Mouse (Mus musculus): ENCODE results near the gene Vamp2.

DNA sequence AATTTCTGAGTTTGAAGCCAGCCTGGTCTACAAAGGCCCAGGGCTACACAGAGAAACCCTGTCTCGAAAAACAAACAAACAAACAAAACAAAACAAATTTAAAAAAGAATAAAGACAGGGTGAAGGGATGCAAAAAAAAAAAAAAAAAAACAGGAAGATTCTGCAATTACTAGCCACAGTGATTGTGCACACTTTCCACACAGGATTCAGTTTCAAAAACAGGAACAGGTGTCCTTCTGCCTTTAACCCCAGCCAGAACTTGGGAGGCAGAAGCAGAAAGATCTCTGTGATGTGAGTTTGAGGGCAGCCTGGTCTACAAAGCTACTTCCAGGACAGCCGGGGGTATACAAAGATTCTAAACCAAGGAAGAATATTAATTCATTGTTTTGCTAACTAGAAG is 30.0 kb upstream of the Vamp2 start:
- TF ChIP-seq POLR2A (IDR thresholded peaks at IDR 0.05; ENCODE audit: borderline replicate concordance, control insufficient read depth, low read depth, low read length) (no peak), CTCF (IDR thresholded peaks at IDR 0.05; ENCODE audit: control insufficient read depth, insufficient read depth, low read length) (no peak)

Measured in bone marrow, adult 2 months (tissue).